Mouse (Mus musculus): ENCODE measurements at regions not wholly inside any gene's neighbourhood (a gene's known extent, or its start where the extent isn't known, plus 50 kb on each side); places are given as distances from the start of the nearest gene placed in this dataset.
"Not testable (repeated sequence)": the region's sequence is repeated elsewhere in the genome, so short reads cannot be mapped to it uniquely, and the experiment has no call there.

DNA sequence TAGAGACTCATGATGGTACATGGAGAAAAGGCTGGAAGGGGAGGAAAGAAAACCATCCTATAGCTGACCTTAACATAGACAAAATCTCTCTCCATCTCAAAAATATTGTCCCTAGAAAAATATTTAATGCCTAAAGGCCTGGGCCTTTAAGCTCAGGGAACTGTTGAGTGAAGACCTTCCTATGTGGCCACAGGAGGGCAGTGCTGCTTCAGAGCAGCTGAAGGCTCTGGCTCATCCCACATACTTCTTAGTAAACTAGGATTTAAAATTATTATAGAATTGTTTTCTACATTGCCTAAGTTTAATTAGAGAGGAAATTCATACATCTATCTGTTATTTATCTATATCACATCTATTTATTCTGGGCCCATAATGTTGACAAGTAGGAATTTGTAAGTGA lies 706.5 kb downstream of the Dad1 start:
- TF ChIP-seq CTCF (conservative IDR thresholded peaks at IDR 0.05; ENCODE audit: insufficient read depth, insufficient read length, low read depth, low read length); POLR2A (IDR thresholded peaks at IDR 0.05; ENCODE audit: low read depth, low read length): not testable (repeated sequence)

Data from kidney, adult 2 months (tissue).